Mouse (Mus musculus) liver, postnatal 0 days (tissue): ENCODE data around the gene Styx.

ENCODE experiments used
- CTCF ChIP-seq: sonication (generic); IDR thresholded peaks from 2 replicates; pipeline ENCODE4 v1.5.1; 2016; ENCODE audit warnings: antibody characterized with exemption, low read depth
- EP300 ChIP-seq: IDR thresholded peaks from 2 replicates; pipeline ENCODE4 v1.6.1; 2016; ENCODE audit warnings: antibody characterized with exemption, low read depth, mild to moderate bottlenecking

DNA sequence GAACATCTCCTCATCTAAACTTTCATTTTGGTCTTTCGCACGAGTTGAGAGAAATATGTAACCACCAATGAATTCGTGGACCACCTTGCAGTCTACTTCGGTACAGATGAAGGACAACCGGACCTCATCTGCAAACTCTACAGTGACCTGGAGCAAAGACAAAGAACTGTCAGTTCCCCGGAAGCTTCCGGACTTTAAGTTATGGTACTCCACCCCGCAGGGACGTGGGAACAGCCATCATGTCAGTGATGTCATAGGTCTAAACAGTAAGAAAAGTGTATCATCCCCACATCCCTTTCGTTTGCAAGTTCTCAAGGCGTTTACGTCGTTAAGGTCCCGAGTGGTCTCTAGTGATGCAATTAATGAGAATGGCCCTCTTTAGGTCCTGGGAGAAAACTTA lies 109.0 kb downstream of the Styx start:
- TF ChIP-seq EP300 = no peak
- no peak for TF ChIP-seq CTCF
